Comparison of ENCODE assay signal across 9 mouse cellular contexts in genomic region chr4:86416401-86417025, GRCm38 (mm10).
A peak's percentile ranks its signal among the peaks of the same experiment; 100 is the strongest.
DNase-seq lines count a peak whose midpoint lies in the region; ATAC-seq and TF ChIP-seq lines count a peak whose summit lies in the region.
"Had no signal": no experiment of that assay in that cellular context is flagged by ENCODE, and none has a peak within 500 bp of the region (broad histone marks: within the 10 kb centered on the region; RNA-seq: fewer than 3 reads in every experiment).

No protein-coding gene starts in this region.

- no peak for TF ChIP-seq CTCF in liver, postnatal 0 days (IDR thresholded peaks at IDR 0.05; ENCODE audit: low read depth)

- no peak overlapping the region for H3K4me3 ChIP-seq in kidney, embryonic 15.5 days (replicated peaks)
- H3K4me3 ChIP-seq in hindbrain, embryonic 10.5 days: no peak overlapping the region
- H3K4me3 ChIP-seq in neural tube, embryonic 13.5 days: no peak overlapping the region
- no peak overlapping the region for H3K4me3 ChIP-seq in liver, postnatal 0 days (ENCODE audit: low read depth, low read length)
- H3K4me3 ChIP-seq: liver, embryonic 15.5 days had no signal

- H3K9ac ChIP-seq in kidney, embryonic 15.5 days: no peak overlapping the region
- H3K9ac ChIP-seq in neural tube, embryonic 13.5 days: no peak overlapping the region
- no peak overlapping the region for H3K9ac ChIP-seq in liver, postnatal 0 days (replicated peaks)
- H3K9ac ChIP-seq: liver, embryonic 15.5 days had no signal

- peaks cover 10% of the 10 kb centered on the region for H3K4me1 ChIP-seq in kidney, embryonic 15.5 days
- peaks cover 10% of the 10 kb centered on the region for H3K4me1 ChIP-seq in hindbrain, embryonic 10.5 days (replicated peaks)
- H3K4me1 ChIP-seq in neural tube, embryonic 13.5 days (replicated peaks): peaks cover 21% of the 10 kb centered on the region
- H3K4me1 ChIP-seq in liver, postnatal 0 days (ENCODE audit: insufficient read depth): no peaks in the 10 kb centered on the region
- H3K4me1 ChIP-seq: liver, embryonic 15.5 days had no signal

- 33% methylated on average over 15 of the region's 15 CpGs for WGBS in kidney, embryonic 15.5 days
- WGBS in hindbrain, embryonic 10.5 days: 72% methylated on average over 15 of the region's 15 CpGs
- WGBS in neural tube, embryonic 13.5 days: 62% methylated on average over 15 of the region's 15 CpGs
- 56% methylated on average over 15 of the region's 15 CpGs for WGBS in liver, postnatal 0 days (ENCODE audit: insufficient replicate concordance)

- H3K9me3 ChIP-seq in kidney, embryonic 15.5 days (replicated peaks): no peaks in the 10 kb centered on the region
- no peaks in the 10 kb centered on the region for H3K9me3 ChIP-seq in hindbrain, embryonic 10.5 days
- no peaks in the 10 kb centered on the region for H3K9me3 ChIP-seq in neural tube, embryonic 13.5 days
- H3K9me3 ChIP-seq in liver, postnatal 0 days (ENCODE audit: low read length): no peaks in the 10 kb centered on the region
- H3K9me3 ChIP-seq: liver, embryonic 15.5 days had no signal

- peak; percentile 19 for DNase-seq in adrenal gland, adult 8-10 months
- DNase-seq in adrenal gland, postnatal 25 days: no peak
- DNase-seq in kidney, postnatal 25 days: no peak
- no peak for DNase-seq in hindbrain, embryonic 10.5 days (ENCODE audit: low spot score)
- DNase-seq in liver, postnatal 0 days: no peak
- DNase-seq in lung, postnatal 36 days: no peak

- H3K4me2 ChIP-seq in kidney, embryonic 15.5 days: no peak overlapping the region
- H3K4me2 ChIP-seq in neural tube, embryonic 13.5 days: no peak overlapping the region
- no peak overlapping the region for H3K4me2 ChIP-seq in liver, postnatal 0 days (ENCODE audit: low read depth, low read length)
- H3K4me2 ChIP-seq: liver, embryonic 15.5 days had no signal

- H3K27ac ChIP-seq in kidney, embryonic 15.5 days: no peak overlapping the region
- 0 out of 2 replicates have a peak overlapping the region, but pooled peaks have one; percentile 16 for H3K27ac ChIP-seq in hindbrain, embryonic 10.5 days
- no peak overlapping the region for H3K27ac ChIP-seq in neural tube, embryonic 13.5 days (replicated peaks)
- no peak overlapping the region for H3K27ac ChIP-seq in liver, postnatal 0 days (ENCODE audit: low read depth)
- H3K27ac ChIP-seq: liver, embryonic 15.5 days had no signal

- TF ChIP-seq EP300 in liver, postnatal 0 days (IDR thresholded peaks at IDR 0.05; ENCODE audit: low read depth): no peak

- H3K36me3 ChIP-seq in kidney, embryonic 15.5 days: no peaks in the 10 kb centered on the region
- H3K36me3 ChIP-seq in hindbrain, embryonic 10.5 days: no peaks in the 10 kb centered on the region
- H3K36me3 ChIP-seq in neural tube, embryonic 13.5 days: 0 out of 2 replicates have a peak, but pooled peaks cover 6% of the 10 kb centered on the region
- no peaks in the 10 kb centered on the region for H3K36me3 ChIP-seq in liver, postnatal 0 days (replicated peaks; ENCODE audit: insufficient read depth, low read length)
- H3K36me3 ChIP-seq: liver, embryonic 15.5 days had no signal

- no peaks in the 10 kb centered on the region for H3K27me3 ChIP-seq in kidney, embryonic 15.5 days
- H3K27me3 ChIP-seq in hindbrain, embryonic 10.5 days (ENCODE audit: insufficient read depth, poor library complexity, severe bottlenecking): no peaks in the 10 kb centered on the region
- no peaks in the 10 kb centered on the region for H3K27me3 ChIP-seq in neural tube, embryonic 13.5 days
- H3K27me3 ChIP-seq in liver, postnatal 0 days (ENCODE audit: insufficient read depth, low read length): no peaks in the 10 kb centered on the region
- H3K27me3 ChIP-seq: liver, embryonic 15.5 days had no signal

- ATAC-seq in kidney, embryonic 15.5 days (replicated peaks; ENCODE audit: low FRiP score): peak; percentile 13; the same call in 1 of the 2 replicates
- 0 out of 2 replicates have a peak, but pooled peaks have one; percentile 50 for ATAC-seq in neural tube, embryonic 13.5 days (ENCODE audit: low read depth)
- no peak for ATAC-seq in liver, postnatal 0 days
